Mouse (Mus musculus) testis, adult 2 months (tissue): Measurements from ENCODE around the gene Hip1r.

Experiments used
- CTCF ChIP-seq: fragments of 200-500 bp; IDR thresholded peaks from 2 replicates; pipeline ENCODE4 v1.5.1; 2012; ENCODE audit warnings: low read depth, mild to moderate bottlenecking, inconsistent platforms, low read length, moderate library complexity; ENCODE audit not compliant: control insufficient read depth, insufficient read depth, insufficient replicate concordance
- POLR2A ChIP-seq: fragments of 200-500 bp; IDR thresholded peaks from 2 replicates; pipeline ENCODE4 v1.6.1; 2012; ENCODE audit warnings: low read depth, mild to moderate bottlenecking, inconsistent platforms, low read length, moderate library complexity; ENCODE audit not compliant: control insufficient read depth

DNA sequence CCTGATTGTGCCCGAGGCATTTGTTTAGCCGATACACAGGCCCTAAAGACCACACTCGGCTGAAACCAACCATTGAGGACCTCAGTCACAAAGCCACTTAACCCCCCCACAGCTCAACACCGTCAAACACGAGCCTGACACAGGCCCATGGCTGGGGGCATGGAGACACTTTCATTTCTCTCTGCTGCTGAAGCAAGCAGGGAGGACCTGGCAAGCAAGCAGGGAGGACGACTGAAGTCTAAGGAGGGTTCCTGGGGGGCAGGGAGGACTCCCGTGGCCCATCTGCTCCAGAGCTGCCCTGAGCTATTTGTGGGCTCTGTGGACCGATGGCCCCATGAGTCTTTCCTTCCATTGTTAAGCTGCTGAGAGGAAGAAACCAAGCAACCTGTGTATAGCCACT lies 38.5 kb downstream of the Hip1r start:
- TF ChIP-seq CTCF (no peak), POLR2A (no peak)
